Mouse (Mus musculus) olfactory bulb, adult 2 months (tissue): ENCODE data around the gene Orc3.

Source experiments
- CTCF ChIP-seq: fragments of 200-500 bp; IDR thresholded peaks from 2 replicates; pipeline ENCODE4 v1.5.1; 2012; ENCODE audit warnings: low read depth, mild to moderate bottlenecking, low read length, moderate library complexity; ENCODE audit not compliant: insufficient read depth
- POLR2A ChIP-seq: fragments of 200-500 bp; IDR thresholded peaks from 2 replicates; pipeline ENCODE4 v1.6.1; 2012; ENCODE audit warnings: mild to moderate bottlenecking, low read depth, low read length, moderate library complexity; ENCODE audit not compliant: insufficient read depth

- TF ChIP-seq CTCF = no peak
- TF ChIP-seq POLR2A = no peak
Measured at GRCm38 (mm10) chr4:34550748-34551097, 64.0 kb downstream of the Orc3 start, which contains the start of gene Akirin2.
